22 mouse cellular contexts compared by ENCODE assay signal in the genomic region with DNA sequence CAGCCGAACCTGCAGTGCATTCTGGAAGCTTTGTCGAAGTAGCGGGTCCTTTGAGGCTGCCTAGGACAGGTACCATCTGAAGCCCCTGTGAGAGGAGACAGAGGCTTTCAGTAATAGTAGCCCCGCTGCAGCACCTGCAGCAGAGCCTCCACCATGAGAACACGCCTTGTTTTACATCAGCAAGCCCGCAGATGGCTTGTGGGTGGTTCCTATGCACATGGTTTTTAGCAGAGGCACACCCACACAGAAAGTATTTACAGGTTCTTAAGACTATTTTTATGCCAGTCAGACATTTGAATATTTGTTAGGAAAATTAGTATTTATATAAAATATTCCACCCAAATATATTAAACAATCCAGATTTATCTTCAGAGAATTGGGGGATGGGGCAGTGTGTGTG. TPM values are rescaled to one million over a fixed set of nuclear protein-coding genes. Genes with fewer than 3 reads are reported as not detected.
DNase-seq lines count a peak whose midpoint lies in the region; TF ChIP-seq lines count a peak whose summit lies in the region.
"Had no signal": no experiment of that assay in that cellular context is flagged by ENCODE, and none has a peak within 500 bp of the region (broad histone marks: within the 10 kb centered on the region; RNA-seq: fewer than 3 reads in every experiment).

No protein-coding gene starts in this region.

- no peak overlapping the region for H3K27ac ChIP-seq in heart, embryonic 10.5 days
- H3K27ac ChIP-seq: embryonic facial prominence, embryonic 15.5 days; forebrain, embryonic 10.5 days; heart, embryonic 13.5 days; hindbrain, postnatal 0 days; limb, embryonic 13.5 days; liver, embryonic 14.5 days had no signal

- TF ChIP-seq CTCF in lung, adult 2 months (IDR thresholded peaks at IDR 0.05; ENCODE audit: insufficient read depth, low read length) = no peak

- no peaks in the 10 kb centered on the region for H3K9me3 ChIP-seq in heart, embryonic 10.5 days
- H3K9me3 ChIP-seq: embryonic facial prominence, embryonic 15.5 days; forebrain, embryonic 10.5 days; heart, embryonic 13.5 days; limb, embryonic 13.5 days had no signal

- no peaks in the 10 kb centered on the region for H3K27me3 ChIP-seq in heart, embryonic 10.5 days (ENCODE audit: insufficient read depth, poor library complexity, severe bottlenecking)
- H3K27me3 ChIP-seq: embryonic facial prominence, embryonic 15.5 days; heart, embryonic 13.5 days; limb, embryonic 13.5 days had no signal

- H3K4me1 ChIP-seq in heart, embryonic 10.5 days = peaks cover 12% of the 10 kb centered on the region; the same call in 1 of the 2 replicates
- H3K4me1 ChIP-seq in lung, adult 2 months (ENCODE audit: control insufficient read depth, insufficient read depth, low read length) = peaks cover 6% of the 10 kb centered on the region

- WGBS in heart, embryonic 10.5 days = 84% methylated on average over 6 of the region's 6 CpGs
- WGBS in lung, adult 2 months = 89% methylated on average over 6 of the region's 6 CpGs

- no peak overlapping the region for H3K4me3 ChIP-seq in heart, embryonic 10.5 days
- no peak overlapping the region for H3K4me3 ChIP-seq in lung, adult 2 months (replicated peaks; ENCODE audit: extremely low read depth, low read depth, low read length)
- H3K4me3 ChIP-seq: embryonic facial prominence, embryonic 15.5 days; forebrain, embryonic 10.5 days; heart, embryonic 13.5 days; limb, embryonic 13.5 days had no signal

- DNase-seq in frontal cortex, postnatal 36 days (ENCODE audit: low spot score in 2 of 2) = peak; percentile 63 to 88
- DNase-seq in frontal cortex, postnatal 25 days (ENCODE audit: low spot score in 2 of 2) = no peak
- DNase-seq in brain, adult 2 months (ENCODE audit: low read depth, low spot score) = peak; percentile 94
- peak; percentile 58 to 69 for DNase-seq in layer of hippocampus, postnatal 36 days
- peak; percentile 69 to 81 for DNase-seq in right cerebral cortex, postnatal 10 days (ENCODE audit: low spot score in 2 of 2)
- DNase-seq in heart, embryonic 10.5 days (ENCODE audit: low spot score) = no peak
- DNase-seq in lung, adult 2 months = no peak
- no peak for DNase-seq in adrenal gland, postnatal 25 days
- DNase-seq: adrenal gland, postnatal 10 days; cerebellum, adult 9-11 months; embryo, embryonic 11 days; heart, postnatal 4 days; kidney, adult 2 months; kidney, postnatal 4 days; midbrain, embryonic 14.5 days; thymus, adult 2 months had no signal

- TF ChIP-seq POLR2A in lung, adult 2 months (IDR thresholded peaks at IDR 0.05; ENCODE audit: borderline replicate concordance, extremely low read depth, low read depth, low read length) = no peak

- H3K36me3 ChIP-seq in heart, embryonic 10.5 days = peaks cover 3% of the 10 kb centered on the region; the same call in 1 of the 2 replicates
- H3K36me3 ChIP-seq: embryonic facial prominence, embryonic 15.5 days; forebrain, embryonic 10.5 days; heart, embryonic 13.5 days; limb, embryonic 13.5 days had no signal

RNA-seq across cellular contexts. Expression of gene Sh3bgrl2, which starts 48.0 kb away (rescaled TPM):
- total RNA-seq in layer of hippocampus, postnatal 36 days (2021) = 10 to 100 TPM; 26.8 to 28.1 TPM
- polyA plus RNA-seq in heart, embryonic 10.5 days (2016; fragmentation: Nextera tagmentation; extraction: Ambion mirVana) = 16.2 and 17.6 TPM in 2 replicates
- polyA plus RNA-seq in lung, adult 2 months (2012; rRNA removed) = 4.5 and 7.3 TPM in 2 replicates
- total RNA-seq in adrenal gland, postnatal 25 days (2021) = 14.0 and 15.5 TPM in 2 replicates

Comparison
In these comparisons a context has a peak if more than half of its experiments do, and no peak if none do; other contexts are left out.
1. DNase-seq: peak in frontal cortex, postnatal 36 days (2 of 2), brain, adult 2 months (single experiment), layer of hippocampus, postnatal 36 days (2 of 2) and right cerebral cortex, postnatal 10 days (2 of 2); none in frontal cortex, postnatal 25 days (0 of 2), heart, embryonic 10.5 days (single experiment), lung, adult 2 months (single experiment) and adrenal gland, postnatal 25 days (single experiment).